ENCODE assay signal across 15 mouse cellular contexts in genomic region chr9:90434902-90435301, GRCm38 (mm10).
"Had no signal": no experiment of that assay in that cellular context is flagged by ENCODE, and none has a peak within 500 bp of the region (broad histone marks: within the 10 kb centered on the region; RNA-seq: fewer than 3 reads in every experiment).

No protein-coding gene starts in this region.

- H3K4me1 ChIP-seq: midbrain, embryonic 10.5 days; midbrain, embryonic 12.5 days; neural tube, embryonic 12.5 days; stomach, embryonic 15.5 days had no signal

- H3K36me3 ChIP-seq: midbrain, embryonic 10.5 days; midbrain, embryonic 12.5 days; neural tube, embryonic 12.5 days; stomach, embryonic 15.5 days had no signal

- DNase-seq: lung, adult 18-20 months; lung, embryonic 14.5 days; lung, postnatal 10 days; lung, postnatal 4 days; midbrain, embryonic 14.5 days; right cerebral cortex, postnatal 14 days; thymus, adult 2 months; thymus, postnatal 36 days had no signal

- H3K27ac ChIP-seq: liver, embryonic 14.5 days; midbrain, embryonic 10.5 days; midbrain, embryonic 12.5 days; neural tube, embryonic 12.5 days; stomach, embryonic 15.5 days; stomach, postnatal 0 days had no signal

- H3K9me3 ChIP-seq: midbrain, embryonic 10.5 days; midbrain, embryonic 12.5 days; neural tube, embryonic 12.5 days; stomach, embryonic 15.5 days had no signal

- H3K4me2 ChIP-seq: lung, embryonic 14.5 days; midbrain, embryonic 12.5 days; neural tube, embryonic 12.5 days; stomach, embryonic 15.5 days had no signal

- ATAC-seq: midbrain, embryonic 16.5 days had no signal

- H3K4me3 ChIP-seq: midbrain, embryonic 10.5 days; midbrain, embryonic 12.5 days; neural tube, embryonic 12.5 days; stomach, embryonic 15.5 days had no signal

- H3K27me3 ChIP-seq: midbrain, embryonic 12.5 days; neural tube, embryonic 12.5 days; stomach, embryonic 15.5 days had no signal

- H3K9ac ChIP-seq: liver, embryonic 14.5 days; lung, embryonic 14.5 days; midbrain, embryonic 12.5 days; neural tube, embryonic 12.5 days; stomach, embryonic 15.5 days had no signal
